Comparison of ENCODE assay signal across 29 mouse cellular contexts in genomic region chr3:57223773-57224172, GRCm38 (mm10).
DNase-seq lines count a peak whose midpoint lies in the region; ATAC-seq and TF ChIP-seq lines count a peak whose summit lies in the region.
"Had no signal": no experiment of that assay in that cellular context is flagged by ENCODE, and none has a peak within 500 bp of the region (broad histone marks: within the 10 kb centered on the region; RNA-seq: fewer than 3 reads in every experiment).

No protein-coding gene starts in this region.

- no peak overlapping the region for H3K4me2 ChIP-seq in forebrain, embryonic 16.5 days (ENCODE audit: low read length)
- no peak overlapping the region for H3K4me2 ChIP-seq in forebrain, embryonic 12.5 days
- no peak overlapping the region for H3K4me2 ChIP-seq in hindbrain, postnatal 0 days (ENCODE audit: low read depth, low read length)
- H3K4me2 ChIP-seq in hindbrain, embryonic 11.5 days (replicated peaks; ENCODE audit: low read depth, low read length), result no peak overlapping the region
- H3K4me2 ChIP-seq: embryonic facial prominence, embryonic 13.5 days; heart, embryonic 13.5 days; liver, embryonic 12.5 days; stomach, embryonic 15.5 days had no signal

- H3K27me3 ChIP-seq in forebrain, embryonic 16.5 days (replicated peaks; ENCODE audit: control insufficient read depth, insufficient read depth, low read length), result no peaks in the 10 kb centered on the region
- no peaks in the 10 kb centered on the region for H3K27me3 ChIP-seq in forebrain, embryonic 12.5 days
- no peaks in the 10 kb centered on the region for H3K27me3 ChIP-seq in hindbrain, postnatal 0 days (ENCODE audit: insufficient read depth, low read length)
- no peaks in the 10 kb centered on the region for H3K27me3 ChIP-seq in hindbrain, embryonic 11.5 days (ENCODE audit: control insufficient read depth, insufficient read depth, low read length)
- H3K27me3 ChIP-seq: embryonic facial prominence, embryonic 13.5 days; heart, embryonic 13.5 days; liver, embryonic 12.5 days; megakaryocyte, embryonic 14.5 days; stomach, embryonic 15.5 days had no signal

- H3K9me3 ChIP-seq in forebrain, embryonic 16.5 days (ENCODE audit: control insufficient read depth, low read length), result no peaks in the 10 kb centered on the region
- no peaks in the 10 kb centered on the region for H3K9me3 ChIP-seq in forebrain, embryonic 12.5 days
- H3K9me3 ChIP-seq in hindbrain, postnatal 0 days (ENCODE audit: low read length), result no peaks in the 10 kb centered on the region
- H3K9me3 ChIP-seq in hindbrain, embryonic 11.5 days (ENCODE audit: control insufficient read depth, low read length), result no peaks in the 10 kb centered on the region
- H3K9me3 ChIP-seq: embryonic facial prominence, embryonic 13.5 days; heart, embryonic 13.5 days; liver, embryonic 12.5 days; stomach, embryonic 15.5 days had no signal

- H3K27ac ChIP-seq in forebrain, embryonic 16.5 days (ENCODE audit: low read length), result no peak overlapping the region
- no peak overlapping the region for H3K27ac ChIP-seq in forebrain, embryonic 12.5 days
- no peak overlapping the region for H3K27ac ChIP-seq in hindbrain, postnatal 0 days
- no peak overlapping the region for H3K27ac ChIP-seq in hindbrain, embryonic 11.5 days (ENCODE audit: low read depth, low read length)
- H3K27ac ChIP-seq: embryonic facial prominence, embryonic 13.5 days; heart, embryonic 13.5 days; kidney, postnatal 0 days; liver, embryonic 12.5 days; stomach, embryonic 15.5 days had no signal

- peak; percentile 41 for DNase-seq in hindbrain, postnatal 0 days (ENCODE audit: low spot score)
- DNase-seq in hindbrain, embryonic 11.5 days (ENCODE audit: low spot score), result no peak
- DNase-seq in NIH3T3 (ENCODE audit: low read depth), result peak; percentile 14
- DNase-seq in brain, embryonic 14.5 days (ENCODE audit: low read depth), result peak; percentile 58
- no peak for DNase-seq in adrenal gland, adult 2 months
- no peak for DNase-seq in cerebellum, adult 8-10 months
- DNase-seq: adrenal gland, postnatal 36 days; cerebellum, adult 11 months; cerebellum, postnatal 10 days; gastrocnemius, postnatal 10 days; heart, postnatal 10 days; kidney, adult 8-10 months; kidney, postnatal 4 days; left cerebral cortex, postnatal 4 days; lung, adult 18-20 months; lung, postnatal 4 days; right cerebral cortex, postnatal 25 days; thymus, adult 18-20 months; thymus, postnatal 25 days had no signal

- no peak for TF ChIP-seq CTCF in hindbrain, postnatal 0 days (IDR thresholded peaks at IDR 0.05; ENCODE audit: low read depth)
- TF ChIP-seq CTCF in brain, embryonic 14.5 days (IDR thresholded peaks at IDR 0.05; ENCODE audit: borderline replicate concordance, extremely low read depth, insufficient read depth, insufficient read length), result no peak

- peak; percentile 66; the same call in 1 of the 2 replicates for ATAC-seq in forebrain, embryonic 16.5 days
- ATAC-seq in forebrain, embryonic 12.5 days (ENCODE audit: low FRiP score), result no peak
- ATAC-seq in hindbrain, postnatal 0 days, result no peak
- no peak for ATAC-seq in hindbrain, embryonic 11.5 days (ENCODE audit: low FRiP score)
- ATAC-seq: intestine, embryonic 16.5 days; liver, embryonic 12.5 days; lung, postnatal 0 days had no signal

- H3K36me3 ChIP-seq in forebrain, embryonic 16.5 days (ENCODE audit: control insufficient read depth, insufficient read depth), result no peaks in the 10 kb centered on the region
- H3K36me3 ChIP-seq in forebrain, embryonic 12.5 days (replicated peaks), result no peaks in the 10 kb centered on the region
- H3K36me3 ChIP-seq in hindbrain, postnatal 0 days (ENCODE audit: insufficient read depth, low read length), result no peaks in the 10 kb centered on the region
- H3K36me3 ChIP-seq in hindbrain, embryonic 11.5 days (ENCODE audit: control insufficient read depth, insufficient read depth, low read length), result no peaks in the 10 kb centered on the region
- H3K36me3 ChIP-seq: embryonic facial prominence, embryonic 13.5 days; heart, embryonic 13.5 days; liver, embryonic 12.5 days; stomach, embryonic 15.5 days had no signal

- no peaks in the 10 kb centered on the region for H3K4me1 ChIP-seq in forebrain, embryonic 16.5 days (replicated peaks; ENCODE audit: control insufficient read depth, insufficient read depth, low read length)
- H3K4me1 ChIP-seq in forebrain, embryonic 12.5 days, result no peaks in the 10 kb centered on the region
- no peaks in the 10 kb centered on the region for H3K4me1 ChIP-seq in hindbrain, postnatal 0 days (ENCODE audit: insufficient read depth, low read length)
- no peaks in the 10 kb centered on the region for H3K4me1 ChIP-seq in hindbrain, embryonic 11.5 days (replicated peaks; ENCODE audit: control insufficient read depth, insufficient read depth, low read length)
- H3K4me1 ChIP-seq: heart, embryonic 13.5 days; liver, embryonic 12.5 days; megakaryocyte, embryonic 14.5 days; stomach, embryonic 15.5 days had no signal

- TF ChIP-seq POLR2A in brain, embryonic 14.5 days (IDR thresholded peaks at IDR 0.05; ENCODE audit: borderline replicate concordance, extremely low read depth, insufficient read depth, insufficient read length, poor library complexity, severe bottlenecking), result no peak

- H3K4me3 ChIP-seq in forebrain, embryonic 16.5 days (replicated peaks; ENCODE audit: low read length), result no peak overlapping the region
- no peak overlapping the region for H3K4me3 ChIP-seq in forebrain, embryonic 12.5 days (replicated peaks)
- no peak overlapping the region for H3K4me3 ChIP-seq in hindbrain, postnatal 0 days (ENCODE audit: low read length)
- no peak overlapping the region for H3K4me3 ChIP-seq in hindbrain, embryonic 11.5 days (ENCODE audit: low read depth, low read length)
- H3K4me3 ChIP-seq: embryonic facial prominence, embryonic 13.5 days; heart, embryonic 13.5 days; liver, embryonic 12.5 days; megakaryocyte, embryonic 14.5 days; stomach, embryonic 15.5 days had no signal

- WGBS in forebrain, embryonic 16.5 days, result 51% methylated on average over 2 of the region's 2 CpGs
- WGBS in forebrain, embryonic 12.5 days, result 72% methylated on average over 2 of the region's 2 CpGs
- WGBS in hindbrain, postnatal 0 days, result 28% methylated on average over 2 of the region's 2 CpGs
- 71% methylated on average over 2 of the region's 2 CpGs for WGBS in hindbrain, embryonic 11.5 days

- no peak overlapping the region for H3K9ac ChIP-seq in forebrain, embryonic 16.5 days (replicated peaks; ENCODE audit: low read depth, low read length)
- no peak overlapping the region for H3K9ac ChIP-seq in forebrain, embryonic 12.5 days
- H3K9ac ChIP-seq in hindbrain, postnatal 0 days (replicated peaks; ENCODE audit: low read length), result no peak overlapping the region
- no peak overlapping the region for H3K9ac ChIP-seq in hindbrain, embryonic 11.5 days (ENCODE audit: low read depth, low read length)
- H3K9ac ChIP-seq: embryonic facial prominence, embryonic 13.5 days; heart, embryonic 13.5 days; liver, embryonic 12.5 days; stomach, embryonic 15.5 days had no signal

Comparison
In these comparisons a context has a peak if more than half of its experiments do, and no peak if none do; other contexts are left out.
1. DNase-seq: peak in hindbrain, postnatal 0 days (single experiment), NIH3T3 (single experiment) and brain, embryonic 14.5 days (single experiment); none in hindbrain, embryonic 11.5 days (single experiment), adrenal gland, adult 2 months (single experiment) and cerebellum, adult 8-10 months (single experiment).